Mouse (Mus musculus) heart, embryonic 14.5 days (tissue): ENCODE measurements around the gene Kcnip4. TPM values are rescaled to one million over a fixed set of nuclear protein-coding genes. Genes with fewer than 3 reads are reported as not detected.
A peak's percentile ranks its signal among the peaks of the same experiment; 100 is the strongest.

ENCODE experiments used
- ATAC-seq: fragments of 200-750 bp; cut with Nextera tagmentation; 2 replicates; pipeline ENCODE4 v1.8.0; 2017; ENCODE audit warnings: low read depth, moderate TSS enrichment; ENCODE audit not compliant: insufficient number of reproducible peaks, insufficient read depth, low FRiP score
- H3K27ac ChIP-seq, 2 experiments: fragments of 200-500 bp in 1 of 2; fragments of 300-500 bp in 1 of 2; sonication (generic) in 1 of 2; replicated peaks in 1 of 2; 2 replicates each; pipeline ENCODE4 v1.5.1; 2012 to 2014; ENCODE audit warnings: low read depth in 2 of 2, low read length in 2 of 2, control low read depth in 1 of 2, mild to moderate bottlenecking in 1 of 2, mixed read lengths in 1 of 2; ENCODE audit not compliant: control insufficient read depth in 1 of 2, insufficient read depth in 1 of 2
- H3K27me3 ChIP-seq: fragments of 300-500 bp; sonication (generic); 2 replicates; pipeline ENCODE4 v1.6.1; 2014; ENCODE audit warnings: mild to moderate bottlenecking, low read length, control low read depth; ENCODE audit not compliant: control insufficient read depth, insufficient read depth
- H3K36me3 ChIP-seq: fragments of 300-500 bp; sonication (generic); 2 replicates; pipeline ENCODE4 v1.6.1; 2014; ENCODE audit warnings: mild to moderate bottlenecking, control low read depth, low read length, mixed read lengths; ENCODE audit not compliant: control insufficient read depth, insufficient read depth
- H3K4me1 ChIP-seq, 2 experiments: fragments of 200-500 bp in 1 of 2; fragments of 300-500 bp in 1 of 2; sonication (generic) in 1 of 2; 2 replicates each; pipeline ENCODE4 v1.6.1; 2012 to 2014; ENCODE audit warnings: low read length in 2 of 2, control low read depth in 1 of 2, mixed read lengths in 1 of 2; ENCODE audit not compliant: control insufficient read depth in 2 of 2, insufficient read depth in 2 of 2
- H3K4me2 ChIP-seq: fragments of 300-500 bp; sonication (generic); 2 replicates; pipeline ENCODE4 v1.6.1; 2014; ENCODE audit warnings: mild to moderate bottlenecking, low read length
- H3K4me3 ChIP-seq, 2 experiments: fragments of 200-500 bp in 1 of 2; fragments of 300-500 bp in 1 of 2; sonication (generic) in 1 of 2; 2 replicates each; pipeline ENCODE4 v1.5.1; 2012 to 2014; ENCODE audit warnings: low read length in 2 of 2, mild to moderate bottlenecking in 2 of 2, control low read depth in 1 of 2, low read depth in 1 of 2, moderate library complexity in 1 of 2; ENCODE audit not compliant: control insufficient read depth in 1 of 2, insufficient read depth in 1 of 2
- H3K9ac ChIP-seq: fragments of 300-500 bp; sonication (generic); 2 replicates; pipeline ENCODE4 v1.6.1; 2014; ENCODE audit warnings: mild to moderate bottlenecking, low read length
- H3K9me3 ChIP-seq: fragments of 300-500 bp; sonication (generic); 2 replicates; pipeline ENCODE4 v1.6.1; 2016; ENCODE audit warnings: low read length, control low read depth; ENCODE audit not compliant: control insufficient read depth
- WGBS: fragments of 180-500 bp; shearing (Covaris S2); extraction: QIAGEN DNeasy Blood & Tissue Kit; methylation state at CpG from one replicate; pipeline ENCODE4 v1.1.7; 2014; 5-methylcytosine and 5-hydroxymethylcytosine counted together
- polyA plus RNA-seq: library from polyadenylated mRNA; unstranded; fragments of >200 nt; fragmentation: Nextera tagmentation; extraction: Ambion mirVana; gene quantifications from 2 replicates; pipeline ENCODE4 v1.2.1, GENCODE M21; 2014

Kcnip4 gene
- polyA plus RNA-seq, 1 experiment from 2014 or later: 1.2 TPM

- Histone ChIP-seq H3K9me3 (no peaks in the 10 kb centered on the region), H3K4me2 (no peak overlapping the region), H3K36me3 (no peaks in the 10 kb centered on the region), H3K4me3 (no peak overlapping the region), H3K4me1 (no peaks in the 10 kb centered on the region), H3K27me3 (no peaks in the 10 kb centered on the region), H3K27ac (no peak overlapping the region), H3K9ac (no peak overlapping the region)
- no peak for ATAC-seq
Observed at GRCm38 (mm10) chr5:49318661-49319060, 206.0 kb downstream of the Kcnip4 start.

- 65% methylated on average over 2 of the region's 2 CpGs for WGBS
- no peak for ATAC-seq
- no peaks in the 10 kb centered on the region for H3K36me3 ChIP-seq
- no peak overlapping the region for H3K9ac ChIP-seq
- no peak overlapping the region for H3K27ac ChIP-seq
- no peak overlapping the region for H3K4me2 ChIP-seq
- no peak overlapping the region for H3K4me3 ChIP-seq
- no peaks in the 10 kb centered on the region for H3K4me1 ChIP-seq
- H3K27me3 ChIP-seq: no peaks in the 10 kb centered on the region
- no peaks in the 10 kb centered on the region for H3K9me3 ChIP-seq
Observed at GRCm38 (mm10) chr5:49317869-49318268, 206.8 kb downstream of the Kcnip4 start.

GRCm38 (mm10) chr5:49306796-49307195 is 217.9 kb downstream of the Kcnip4 start:
- no peak overlapping the region for H3K4me2 ChIP-seq
- no peaks in the 10 kb centered on the region for H3K4me1 ChIP-seq
- H3K9ac ChIP-seq: no peak overlapping the region
- no peak overlapping the region for H3K4me3 ChIP-seq
- H3K36me3 ChIP-seq: no peaks in the 10 kb centered on the region
- no peak overlapping the region for H3K27ac ChIP-seq
- WGBS: 76% methylated on average over 1 of the region's 1 CpGs
- no peaks in the 10 kb centered on the region for H3K27me3 ChIP-seq
- ATAC-seq: no peak
- H3K9me3 ChIP-seq: no peaks in the 10 kb centered on the region

DNA sequence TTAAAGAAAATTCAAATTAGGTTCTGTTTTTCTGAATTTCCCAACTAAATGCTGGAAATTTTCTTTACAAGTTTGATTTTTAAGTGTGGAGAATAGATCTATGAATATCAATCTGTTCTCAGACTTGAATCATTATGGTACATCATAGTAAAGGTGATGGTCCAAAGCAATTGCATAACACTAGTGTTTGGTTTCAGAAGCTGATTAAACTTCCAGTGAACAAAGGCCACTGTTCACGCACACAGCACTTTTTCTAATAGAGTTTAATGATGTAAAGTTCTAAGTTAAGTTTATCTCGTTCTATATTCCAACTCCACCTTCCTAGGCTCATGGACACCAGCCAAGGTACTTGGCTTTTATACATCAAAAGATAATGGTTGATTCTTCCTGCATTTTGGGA is 219.4 kb downstream of the Kcnip4 start:
- no peak overlapping the region for H3K27ac ChIP-seq
- no peak overlapping the region for H3K4me3 ChIP-seq
- H3K36me3 ChIP-seq: no peaks in the 10 kb centered on the region
- no peak overlapping the region for H3K4me2 ChIP-seq
- no peak for ATAC-seq
- no peaks in the 10 kb centered on the region for H3K27me3 ChIP-seq
- H3K9ac ChIP-seq: no peak overlapping the region
- H3K9me3 ChIP-seq: no peaks in the 10 kb centered on the region
- H3K4me1 ChIP-seq: no peaks in the 10 kb centered on the region
- WGBS: 54% methylated on average over 2 of the region's 2 CpGs

DNA sequence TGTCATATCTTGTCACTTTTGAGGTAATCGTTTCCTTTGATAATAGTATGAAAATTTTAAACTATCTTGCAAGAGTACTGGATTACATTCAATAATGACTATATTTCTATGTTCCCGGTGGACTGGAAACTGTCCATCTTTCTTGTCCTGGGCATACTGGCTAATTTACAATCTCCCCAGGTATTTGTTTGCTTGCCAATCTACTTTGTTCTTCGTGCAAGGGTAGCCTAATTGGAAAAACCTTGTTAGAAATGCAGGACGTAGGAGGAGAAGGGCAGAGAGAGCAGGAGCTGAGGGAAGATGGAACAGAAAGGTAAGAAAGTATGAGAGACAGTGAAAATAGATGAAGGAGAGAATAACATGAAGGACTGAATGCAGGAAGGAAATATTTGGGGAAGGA is 226.1 kb downstream of the Kcnip4 start:
- H3K4me1 ChIP-seq: no peaks in the 10 kb centered on the region
- H3K9ac ChIP-seq: no peak overlapping the region
- H3K27ac ChIP-seq: no peak overlapping the region
- H3K27me3 ChIP-seq: no peaks in the 10 kb centered on the region
- 72% methylated on average over 4 of the region's 4 CpGs for WGBS
- no peak overlapping the region for H3K4me2 ChIP-seq
- no peak overlapping the region for H3K4me3 ChIP-seq
- no peak for ATAC-seq
- no peaks in the 10 kb centered on the region for H3K36me3 ChIP-seq
- no peaks in the 10 kb centered on the region for H3K9me3 ChIP-seq

DNA sequence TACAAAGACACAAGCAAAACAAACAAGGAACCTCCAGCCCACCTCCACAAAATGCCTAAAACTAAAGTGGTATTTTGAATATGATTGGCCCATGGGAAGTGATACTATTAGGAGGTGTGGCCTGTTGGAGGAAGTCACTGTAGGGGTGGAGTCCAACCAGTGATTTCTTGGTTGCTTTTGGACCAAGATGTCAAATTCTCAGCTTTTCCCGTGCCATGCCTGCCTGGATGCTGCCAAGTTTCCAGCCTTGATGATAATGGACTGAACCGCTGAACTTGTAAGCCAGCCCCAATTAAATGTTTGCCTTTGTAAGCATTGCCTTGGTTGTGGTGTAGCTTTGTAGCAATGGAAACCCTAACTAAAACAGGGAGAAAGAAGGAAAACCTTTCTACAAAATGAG is 232.3 kb downstream of the Kcnip4 start:
- Histone ChIP-seq H3K9ac (no peak overlapping the region), H3K4me1 (no peaks in the 10 kb centered on the region), H3K36me3 (no peaks in the 10 kb centered on the region), H3K27me3 (no peaks in the 10 kb centered on the region), H3K9me3 (no peaks in the 10 kb centered on the region), H3K27ac (no peak overlapping the region), H3K4me2 (no peak overlapping the region), H3K4me3 (no peak overlapping the region)
- ATAC-seq: no peak
- WGBS: 71% methylated on average over 2 of the region's 2 CpGs

DNA sequence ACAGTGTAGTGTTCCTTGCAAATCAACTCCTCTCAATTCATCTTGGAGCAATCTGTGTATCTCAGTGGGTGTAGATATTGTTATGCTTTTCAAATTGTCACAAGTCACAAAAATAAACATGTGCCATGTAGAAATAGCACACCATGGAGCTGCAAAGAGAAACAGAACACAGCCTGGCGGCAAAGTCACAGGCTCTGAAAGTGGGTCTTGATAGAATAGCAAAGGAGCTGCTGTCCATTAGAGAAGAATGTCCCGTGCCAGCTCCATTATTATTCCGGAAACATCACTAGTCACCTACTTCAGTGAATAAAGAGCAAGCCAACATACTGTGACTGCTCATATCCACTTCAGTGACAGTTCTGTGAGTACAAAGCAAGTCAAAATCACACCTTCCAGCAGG is 232.9 kb downstream of the Kcnip4 start:
- Histone ChIP-seq H3K4me3 (no peak overlapping the region), H3K27ac (no peak overlapping the region), H3K4me1 (no peaks in the 10 kb centered on the region), H3K9me3 (no peaks in the 10 kb centered on the region), H3K36me3 (no peaks in the 10 kb centered on the region), H3K9ac (no peak overlapping the region), H3K4me2 (no peak overlapping the region), H3K27me3 (no peaks in the 10 kb centered on the region)
- 42% methylated on average over 3 of the region's 3 CpGs for WGBS
- ATAC-seq: no peak; the same call in 1 of the 2 replicates

DNA sequence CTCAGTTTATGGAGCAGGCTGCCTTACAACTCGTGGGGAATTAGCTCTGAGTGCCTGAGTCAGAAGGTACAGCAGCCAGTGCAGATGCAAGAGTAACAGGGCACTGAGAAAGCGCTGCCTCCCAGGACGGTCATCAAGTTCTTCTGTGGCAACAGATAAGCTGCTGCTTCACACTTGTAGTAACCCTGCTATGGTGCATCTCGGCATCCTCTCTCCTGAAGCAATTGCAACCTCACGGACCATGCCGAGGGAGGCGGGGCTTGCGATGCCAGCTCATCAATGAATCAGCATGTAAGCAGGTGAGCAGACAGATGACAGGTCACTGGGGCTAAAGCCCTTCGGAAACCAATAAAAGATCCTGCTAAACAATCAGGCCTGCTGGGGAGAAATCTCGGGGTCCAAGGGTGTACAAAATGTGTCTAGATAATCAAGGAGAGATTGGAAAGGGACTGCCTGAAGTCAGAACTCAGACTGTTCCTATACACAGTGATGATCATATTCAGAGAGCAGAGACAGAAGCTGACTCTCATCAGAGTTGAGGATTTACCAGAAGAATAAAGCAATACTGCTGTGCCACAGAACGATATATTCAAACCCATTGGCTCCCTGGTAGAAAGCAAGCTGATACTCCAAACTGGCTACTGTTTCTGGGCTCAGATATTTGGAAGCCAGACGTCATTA is 239.1 kb downstream of the Kcnip4 start:
- Histone ChIP-seq H3K36me3 (no peaks in the 10 kb centered on the region), H3K4me2 (peak overlapping the region; percentile 44), H3K9me3 (no peaks in the 10 kb centered on the region), H3K4me1 (peaks cover 0 to 2% of the 10 kb centered on the region in 2 experiments; a peak in 1 of 4 replicates), H3K27ac (no peak overlapping the region), H3K4me3 (0 out of 4 replicates have a peak overlapping the region, but pooled peaks of 1 of the 2 experiments have one; percentile 4), H3K27me3 (no peaks in the 10 kb centered on the region), H3K9ac (no peak overlapping the region)
- WGBS: 27% methylated on average over 12 of the region's 12 CpGs
- no peak for ATAC-seq
